30 mouse cellular contexts compared by ENCODE assay signal in the genomic region with DNA sequence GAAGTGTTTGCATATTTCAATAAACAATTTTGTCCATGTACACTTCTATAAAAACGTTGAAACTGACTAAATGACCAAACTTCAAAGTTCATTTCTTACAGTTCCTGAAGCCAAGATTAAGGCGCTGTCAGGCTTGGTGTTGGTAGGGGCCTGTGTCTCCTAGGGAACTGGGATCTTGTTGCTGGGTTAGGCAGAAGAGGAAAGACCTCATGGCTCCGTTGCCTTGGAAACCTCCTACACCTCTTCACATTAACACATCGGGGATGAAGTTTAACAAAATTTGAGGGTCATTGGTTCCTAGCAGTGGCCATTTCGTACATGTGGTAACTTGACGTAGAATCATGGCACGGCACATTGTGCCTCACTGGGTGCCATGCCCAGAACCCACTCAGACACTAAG.
DNase-seq lines count a peak whose midpoint lies in the region; ATAC-seq and TF ChIP-seq lines count a peak whose summit lies in the region.
"Had no signal": no experiment of that assay in that cellular context is flagged by ENCODE, and none has a peak within 500 bp of the region (broad histone marks: within the 10 kb centered on the region; RNA-seq: fewer than 3 reads in every experiment).

No protein-coding gene starts in this region.

- no peak for TF ChIP-seq CTCF in lung, embryonic 14.5 days (IDR thresholded peaks at IDR 0.05; ENCODE audit: low read depth)

- peaks cover 18% of the 10 kb centered on the region for H3K4me1 ChIP-seq in hindbrain, embryonic 13.5 days (replicated peaks)
- no peaks in the 10 kb centered on the region for H3K4me1 ChIP-seq in hindbrain, embryonic 11.5 days (replicated peaks; ENCODE audit: control insufficient read depth, insufficient read depth, low read length)
- H3K4me1 ChIP-seq in lung, embryonic 14.5 days (ENCODE audit: insufficient read depth): no peaks in the 10 kb centered on the region; the same call in 1 of the 2 replicates
- H3K4me1 ChIP-seq in neural tube, embryonic 14.5 days (ENCODE audit: control insufficient read depth, insufficient read depth, low read length): peaks cover 6% of the 10 kb centered on the region; the same call in 1 of the 2 replicates
- H3K4me1 ChIP-seq: liver, embryonic 13.5 days had no signal

- no peak overlapping the region for H3K4me2 ChIP-seq in hindbrain, embryonic 13.5 days
- H3K4me2 ChIP-seq in hindbrain, embryonic 11.5 days (replicated peaks; ENCODE audit: low read depth, low read length): no peak overlapping the region
- no peak overlapping the region for H3K4me2 ChIP-seq in lung, embryonic 14.5 days
- no peak overlapping the region for H3K4me2 ChIP-seq in neural tube, embryonic 14.5 days (ENCODE audit: low read depth, low read length)
- H3K4me2 ChIP-seq: forebrain, embryonic 12.5 days; heart, embryonic 12.5 days; intestine, embryonic 15.5 days; limb, embryonic 15.5 days; liver, embryonic 13.5 days had no signal

- DNase-seq in hindbrain, embryonic 11.5 days (ENCODE audit: low spot score): no peak
- peak; percentile 47 for DNase-seq in lung, embryonic 14.5 days
- DNase-seq in lung, postnatal 36 days: no peak
- peak; percentile 62 for DNase-seq in brain, adult 2 months (ENCODE audit: low read depth, low spot score)
- DNase-seq in testis, postnatal 10 days (ENCODE audit: low spot score): no peak
- DNase-seq: adrenal gland, adult 2 months; adrenal gland, postnatal 36 days; B cell, adult 2 months; cerebellum, adult 8-10 months; cerebellum, postnatal 25 days; gastrocnemius, postnatal 36 days; heart, adult 18-20 months; kidney, adult 8-10 months; liver, embryonic 13.5 days; lung, adult 18-20 months; right cerebral cortex, adult 18-20 months; spleen, adult 18-20 months; thymus, adult 18-20 months; thymus, postnatal 25 days had no signal

- no peak for ATAC-seq in hindbrain, embryonic 13.5 days (ENCODE audit: low FRiP score)
- no peak for ATAC-seq in hindbrain, embryonic 11.5 days (ENCODE audit: low FRiP score)
- no peak for ATAC-seq in lung, embryonic 14.5 days (ENCODE audit: insufficient read depth)
- ATAC-seq in neural tube, embryonic 14.5 days (ENCODE audit: low read depth): no peak
- ATAC-seq: activated CD4-positive, CD25-positive, alpha-beta regulatory T cell, adult 4 months; hindbrain, embryonic 16.5 days; intestine, embryonic 15.5 days had no signal

- H3K27me3 ChIP-seq in hindbrain, embryonic 13.5 days: no peaks in the 10 kb centered on the region
- H3K27me3 ChIP-seq in hindbrain, embryonic 11.5 days (ENCODE audit: control insufficient read depth, insufficient read depth, low read length): no peaks in the 10 kb centered on the region
- no peaks in the 10 kb centered on the region for H3K27me3 ChIP-seq in lung, embryonic 14.5 days (ENCODE audit: insufficient read depth, low read length)
- H3K27me3 ChIP-seq in neural tube, embryonic 14.5 days (ENCODE audit: control insufficient read depth, insufficient read depth, low read length): no peaks in the 10 kb centered on the region
- H3K27me3 ChIP-seq: forebrain, embryonic 12.5 days; heart, embryonic 12.5 days; intestine, embryonic 15.5 days; limb, embryonic 15.5 days; liver, embryonic 13.5 days had no signal

- no peak overlapping the region for H3K9ac ChIP-seq in hindbrain, embryonic 13.5 days
- no peak overlapping the region for H3K9ac ChIP-seq in hindbrain, embryonic 11.5 days (ENCODE audit: low read depth, low read length)
- H3K9ac ChIP-seq in lung, embryonic 14.5 days: no peak overlapping the region
- no peak overlapping the region for H3K9ac ChIP-seq in neural tube, embryonic 14.5 days (replicated peaks; ENCODE audit: low read depth, low read length)
- H3K9ac ChIP-seq: forebrain, embryonic 12.5 days; heart, embryonic 12.5 days; intestine, embryonic 15.5 days; limb, embryonic 15.5 days; liver, embryonic 13.5 days had no signal

- H3K9me3 ChIP-seq in hindbrain, embryonic 13.5 days: no peaks in the 10 kb centered on the region
- H3K9me3 ChIP-seq in hindbrain, embryonic 11.5 days (ENCODE audit: control insufficient read depth, low read length): no peaks in the 10 kb centered on the region
- no peaks in the 10 kb centered on the region for H3K9me3 ChIP-seq in lung, embryonic 14.5 days (ENCODE audit: low read depth, low read length)
- H3K9me3 ChIP-seq in neural tube, embryonic 14.5 days (ENCODE audit: control insufficient read depth, low read length): no peaks in the 10 kb centered on the region
- H3K9me3 ChIP-seq: forebrain, embryonic 12.5 days; heart, embryonic 12.5 days; intestine, embryonic 15.5 days; limb, embryonic 10.5 days; limb, embryonic 15.5 days; liver, embryonic 13.5 days had no signal

- H3K27ac ChIP-seq in hindbrain, embryonic 13.5 days: 0 out of 2 replicates have a peak overlapping the region, but pooled peaks have one; percentile 52
- H3K27ac ChIP-seq in hindbrain, embryonic 11.5 days (ENCODE audit: low read depth, low read length): no peak overlapping the region
- H3K27ac ChIP-seq in lung, embryonic 14.5 days (ENCODE audit: low read depth): no peak overlapping the region; the same call in 1 of the 2 replicates
- H3K27ac ChIP-seq in neural tube, embryonic 14.5 days (ENCODE audit: low read depth, low read length): peak overlapping the region; percentile 69; the same call in 1 of the 2 replicates
- H3K27ac ChIP-seq: forebrain, embryonic 12.5 days; intestine, embryonic 15.5 days; kidney, postnatal 0 days; limb, embryonic 15.5 days; liver, embryonic 13.5 days had no signal

- WGBS in hindbrain, embryonic 13.5 days: 62% methylated on average over 7 of the region's 7 CpGs
- 74% methylated on average over 7 of the region's 7 CpGs for WGBS in hindbrain, embryonic 11.5 days
- WGBS in lung, embryonic 14.5 days: 65% methylated on average over 7 of the region's 7 CpGs
- 54% methylated on average over 7 of the region's 7 CpGs for WGBS in neural tube, embryonic 14.5 days

- H3K4me3 ChIP-seq in hindbrain, embryonic 13.5 days: no peak overlapping the region
- H3K4me3 ChIP-seq in hindbrain, embryonic 11.5 days (ENCODE audit: low read depth, low read length): no peak overlapping the region
- no peak overlapping the region for H3K4me3 ChIP-seq in lung, embryonic 14.5 days (ENCODE audit: low read depth, low read length)
- H3K4me3 ChIP-seq in neural tube, embryonic 14.5 days (ENCODE audit: low read depth, low read length): no peak overlapping the region
- H3K4me3 ChIP-seq: erythroblast, embryonic 14.5 days; forebrain, embryonic 12.5 days; heart, embryonic 12.5 days; intestine, embryonic 15.5 days; limb, embryonic 10.5 days; limb, embryonic 15.5 days; liver, embryonic 13.5 days had no signal

- H3K36me3 ChIP-seq in hindbrain, embryonic 13.5 days: no peaks in the 10 kb centered on the region
- H3K36me3 ChIP-seq in hindbrain, embryonic 11.5 days (ENCODE audit: control insufficient read depth, insufficient read depth, low read length): no peaks in the 10 kb centered on the region
- no peaks in the 10 kb centered on the region for H3K36me3 ChIP-seq in lung, embryonic 14.5 days (ENCODE audit: insufficient read depth)
- H3K36me3 ChIP-seq in neural tube, embryonic 14.5 days (ENCODE audit: control insufficient read depth, insufficient read depth, low read length): no peaks in the 10 kb centered on the region
- H3K36me3 ChIP-seq: forebrain, embryonic 12.5 days; heart, embryonic 12.5 days; intestine, embryonic 15.5 days; limb, embryonic 10.5 days; limb, embryonic 15.5 days; liver, embryonic 13.5 days had no signal

Comparison
In these comparisons a context has a peak if more than half of its experiments do, and no peak if none do; other contexts are left out.
1. H3K27ac ChIP-seq: peak in hindbrain, embryonic 13.5 days (single experiment) and neural tube, embryonic 14.5 days (single experiment); none in hindbrain, embryonic 11.5 days (single experiment) and lung, embryonic 14.5 days (single experiment).
2. DNase-seq: peak in lung, embryonic 14.5 days (single experiment) and brain, adult 2 months (single experiment); none in hindbrain, embryonic 11.5 days (single experiment), lung, postnatal 36 days (single experiment) and testis, postnatal 10 days (single experiment).